Mouse (Mus musculus) CH12.LX (cell line): ENCODE results near the gene Ablim2.

Experiments used
- CHD2 ChIP-seq: IDR thresholded peaks from 2 replicates; pipeline ENCODE4 v1.6.1; 2011; ENCODE audit warnings: low read length, improper control_type of control experiment
- CTCF ChIP-seq, 2 experiments: IDR thresholded peaks in 1 of 2; conservative IDR thresholded peaks in 1 of 2; 2 replicates each; pipeline ENCODE4 v1.5.1; 2011 to 2012; ENCODE audit warnings: low read depth in 2 of 2, low read length in 2 of 2, improper control_type of control experiment in 1 of 2, inconsistent platforms in 1 of 2, mild to moderate bottlenecking in 1 of 2, moderate library complexity in 1 of 2
- ELF1 ChIP-seq: IDR thresholded peaks from 2 replicates; pipeline ENCODE4 v1.6.1; 2014; ENCODE audit warnings: low read depth, mild to moderate bottlenecking, inconsistent platforms, low read length, improper control_type of control experiment
- IRF4 ChIP-seq: IDR thresholded peaks from 2 replicates; pipeline ENCODE4 v1.6.1; 2014; ENCODE audit warnings: low read depth, mild to moderate bottlenecking, inconsistent platforms, low read length, improper control_type of control experiment
- JUN ChIP-seq: IDR thresholded peaks from 2 replicates; pipeline ENCODE4 v1.6.1; 2011; ENCODE audit warnings: low read depth, mild to moderate bottlenecking, low read length, improper control_type of control experiment, moderate library complexity; ENCODE audit not compliant: insufficient read depth
- JUND ChIP-seq: conservative IDR thresholded peaks from 2 replicates; pipeline ENCODE4 v1.6.1; 2011; ENCODE audit warnings: low read depth, low read length, improper control_type of control experiment
- KAT2A ChIP-seq: IDR thresholded peaks from 2 replicates; pipeline ENCODE4 v1.6.1; 2012; ENCODE audit warnings: low read length, improper control_type of control experiment, inconsistent platforms; ENCODE audit not compliant: insufficient replicate concordance
- MXI1 ChIP-seq: IDR thresholded peaks from 2 replicates; pipeline ENCODE4 v1.6.1; 2011; ENCODE audit warnings: mild to moderate bottlenecking, low read depth, low read length, improper control_type of control experiment
- MYC ChIP-seq: IDR thresholded peaks from 2 replicates; pipeline ENCODE4 v1.6.1; 2011; ENCODE audit warnings: low read depth, mild to moderate bottlenecking, improper control_type of control experiment, low read length
- POLR2A ChIP-seq: IDR thresholded peaks from 2 replicates; pipeline ENCODE4 v1.6.1; 2011; ENCODE audit warnings: low read depth, mild to moderate bottlenecking, improper control_type of control experiment, low read length
- RAD21 ChIP-seq: IDR thresholded peaks from 2 replicates; pipeline ENCODE4 v1.6.1; 2011; ENCODE audit warnings: low read depth, mild to moderate bottlenecking, low read length, improper control_type of control experiment, moderate library complexity
- SMC3 ChIP-seq: IDR thresholded peaks from 2 replicates; pipeline ENCODE4 v1.6.1; 2011; ENCODE audit warnings: low read depth, low read length, improper control_type of control experiment
- USF1 ChIP-seq: IDR thresholded peaks from 2 replicates; pipeline ENCODE4 v1.6.1; 2014; ENCODE audit warnings: low read depth, mild to moderate bottlenecking, inconsistent platforms, low read length, improper control_type of control experiment
- ZMIZ1 ChIP-seq: IDR thresholded peaks from 2 replicates; pipeline ENCODE4 v1.6.1; 2012; ENCODE audit warnings: low read depth, mild to moderate bottlenecking, inconsistent platforms, low read length, improper control_type of control experiment

- TF ChIP-seq USF1, result no peak
- no peak for TF ChIP-seq RAD21
- TF ChIP-seq CTCF (conservative IDR thresholded peaks at IDR 0.05 in 1 of 2, IDR thresholded peaks at IDR 0.05 in 1 of 2; ENCODE audit: low read depth in 2 of 2, low read length in 2 of 2), result no peak
- TF ChIP-seq CHD2, result no peak
- TF ChIP-seq ELF1, result no peak
- TF ChIP-seq JUND, result no peak
- TF ChIP-seq POLR2A, result no peak
- TF ChIP-seq MYC, result no peak
- TF ChIP-seq KAT2A, result no peak
- TF ChIP-seq MXI1, result no peak
- no peak for TF ChIP-seq IRF4
- TF ChIP-seq ZMIZ1, result no peak
- TF ChIP-seq JUN, result no peak
- TF ChIP-seq SMC3, result no peak
These were observed 95.8 kb downstream of the Ablim2 start for GRCm38 (mm10) chr5:35853463-35853862.
